Mouse (Mus musculus) granulocyte monocyte progenitor cell, adult 5-6 weeks (primary cell): ENCODE measurements around the gene Mta3. TPM values are rescaled to one million over a fixed set of nuclear protein-coding genes. Genes with fewer than 3 reads are reported as not detected.

ENCODE experiments used
- ATAC-seq: replicated peaks from 2 replicates; pipeline ENCODE4 v1.8.0; 2016; ENCODE audit warnings: mild to moderate bottlenecking, moderate TSS enrichment, inconsistent platforms; ENCODE audit not compliant: poor library complexity, severe bottlenecking
- total RNA-seq, 2 experiments: library from RNA; stranded (forward) in 1 of 2; stranded (reverse) in 1 of 2; fragments of 200-712, 200-1000 nt in 1 of 2; fragments of >200 nt in 1 of 2; fragmentation: Nextera tagmentation in 1 of 2; gene quantifications; 2 replicates each; pipeline ENCODE4 v1.2.3; 2014 to 2017

The Mta3 gene
- total RNA-seq, 2 experiments from 2014 or later = 21.1 to 21.3 TPM

- ATAC-seq = no peak
Observed at GRCm38 (mm10) chr17:83707846-83708245, 1.9 kb downstream of the Mta3 start.

GRCm38 (mm10) chr17:83708256-83708655 is 2.3 kb downstream of the Mta3 start:
- ATAC-seq = no peak

DNA sequence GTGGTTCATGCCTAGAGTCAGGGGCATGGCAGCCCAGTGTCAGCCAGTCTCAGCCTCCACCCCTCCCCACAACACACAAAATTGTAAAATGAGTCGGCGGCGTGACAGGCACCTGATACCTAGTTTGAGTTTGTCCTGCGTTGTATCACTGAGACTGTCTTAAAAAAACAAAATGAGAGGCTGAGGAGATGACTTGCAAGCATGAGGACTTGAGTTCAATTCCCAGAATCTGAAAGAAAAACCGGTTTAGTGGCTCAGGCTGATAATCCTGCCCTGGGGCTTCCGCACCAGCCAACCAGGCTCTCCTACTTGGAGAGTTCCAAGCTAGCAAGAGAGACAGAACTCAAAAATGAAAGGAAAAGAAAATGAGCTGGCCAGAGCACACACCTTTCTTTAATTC is 2.9 kb downstream of the Mta3 start:
- no peak for ATAC-seq

- peak; percentile 54 for ATAC-seq
Observed at GRCm38 (mm10) chr17:83709517-83709916, 3.6 kb downstream of the Mta3 start.

GRCm38 (mm10) chr17:83710639-83711038 is 4.7 kb downstream of the Mta3 start:
- ATAC-seq = no peak

GRCm38 (mm10) chr17:83712341-83712740 is 6.4 kb downstream of the Mta3 start:
- ATAC-seq = no peak

DNA sequence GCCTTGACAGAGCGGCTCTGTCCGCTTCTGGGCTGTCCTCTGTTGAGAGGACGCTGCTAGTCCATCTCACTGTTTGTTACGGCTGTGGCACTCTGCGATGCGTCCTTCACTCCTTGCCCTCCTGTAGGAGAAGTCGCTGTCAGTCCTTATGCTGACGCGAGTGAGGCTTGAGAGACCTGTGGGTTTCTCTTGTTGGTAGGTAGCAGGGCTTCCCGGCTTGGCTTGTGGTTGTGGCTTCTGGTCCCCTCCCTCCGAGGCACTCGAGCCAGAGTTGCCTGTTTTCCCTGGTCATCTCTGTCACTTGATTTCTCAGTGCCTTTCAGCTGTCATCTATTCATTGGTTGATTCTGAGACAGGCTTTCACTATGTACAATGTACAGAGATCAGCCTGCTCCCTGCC is 14.5 kb downstream of the Mta3 start:
- ATAC-seq = peak; percentile 35

GRCm38 (mm10) chr17:83721157-83721556 is 15.2 kb downstream of the Mta3 start:
- ATAC-seq = no peak

GRCm38 (mm10) chr17:83723064-83723463 is 17.1 kb downstream of the Mta3 start:
- ATAC-seq = no peak

- ATAC-seq = no peak
Observed at GRCm38 (mm10) chr17:83726496-83726895, 20.5 kb downstream of the Mta3 start.

- peak; percentile 51 for ATAC-seq
Observed at GRCm38 (mm10) chr17:83727707-83728106, 21.7 kb downstream of the Mta3 start.

DNA sequence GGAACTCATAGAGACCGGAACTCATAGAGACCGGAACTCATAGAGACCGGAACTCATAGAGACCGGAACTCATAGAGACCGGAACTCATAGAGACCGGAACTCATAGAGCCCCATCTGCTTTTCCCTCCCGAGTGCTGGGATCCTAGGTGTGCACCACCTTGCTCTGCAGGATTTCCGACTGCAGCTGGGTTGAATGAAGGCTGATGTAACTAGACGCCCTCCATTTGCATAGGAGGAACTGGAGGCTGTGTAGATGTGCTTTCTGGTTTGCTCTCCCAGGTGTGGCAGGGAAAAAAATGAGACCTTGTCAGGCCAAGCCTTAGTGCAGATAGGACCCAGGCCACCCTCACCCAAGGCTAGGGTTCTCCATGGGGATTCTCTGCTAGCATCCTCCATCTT is 23.1 kb downstream of the Mta3 start:
- ATAC-seq = no peak

- ATAC-seq = no peak
Observed at GRCm38 (mm10) chr17:83730123-83730522, 24.2 kb downstream of the Mta3 start.

GRCm38 (mm10) chr17:83732166-83732629 is 26.2 kb downstream of the Mta3 start:
- ATAC-seq = peak; percentile 90

DNA sequence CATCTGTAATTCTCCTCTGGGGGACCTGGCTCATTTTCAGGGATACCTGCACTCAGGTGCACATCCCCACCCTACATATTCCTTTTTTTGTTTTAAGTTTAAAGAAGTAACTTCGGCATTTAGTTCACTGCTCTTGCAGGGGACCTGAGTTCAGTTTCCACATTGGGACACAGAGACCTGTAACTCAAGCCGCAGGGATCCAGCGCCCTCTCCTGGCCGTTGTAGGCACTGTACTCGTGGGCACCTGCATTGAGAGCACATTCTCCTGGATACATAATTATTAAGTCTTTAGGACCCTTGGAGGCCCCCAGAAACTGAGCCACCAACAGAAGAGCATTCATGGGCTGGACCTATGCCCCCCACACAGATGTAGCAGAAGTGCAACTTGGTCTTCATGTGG is 26.8 kb downstream of the Mta3 start:
- ATAC-seq = peak; percentile 75

GRCm38 (mm10) chr17:83736701-83737100 is 30.7 kb downstream of the Mta3 start:
- no peak for ATAC-seq

GRCm38 (mm10) chr17:83737775-83738174 is 31.8 kb downstream of the Mta3 start:
- no peak for ATAC-seq

DNA sequence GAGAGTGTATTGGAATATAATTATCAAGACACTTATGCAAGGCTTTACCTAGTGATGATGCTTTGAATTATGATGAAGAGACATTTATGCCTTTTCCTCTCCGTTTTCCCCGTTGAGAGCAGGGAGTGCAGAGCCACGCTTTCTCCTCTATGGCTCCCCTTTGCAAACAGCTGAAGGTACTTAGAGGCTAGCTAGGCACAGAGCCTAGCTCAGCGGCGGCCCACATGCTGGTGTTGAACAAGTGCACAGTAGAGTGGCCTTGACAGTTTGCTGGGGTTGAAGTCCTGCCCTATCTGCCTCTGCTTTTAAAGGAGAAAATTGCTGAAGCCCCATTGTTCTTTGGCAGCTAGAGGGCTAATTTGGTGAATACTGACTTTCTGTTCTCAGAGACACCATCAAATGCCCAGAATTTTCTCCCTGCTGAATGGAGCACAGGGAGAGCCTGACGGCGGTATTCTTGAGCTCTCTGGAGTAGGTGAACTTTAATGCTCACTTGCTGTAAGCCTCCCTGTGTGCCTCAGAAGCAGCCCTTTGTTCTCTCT is 34.2 kb downstream of the Mta3 start:
- ATAC-seq = no peak

DNA sequence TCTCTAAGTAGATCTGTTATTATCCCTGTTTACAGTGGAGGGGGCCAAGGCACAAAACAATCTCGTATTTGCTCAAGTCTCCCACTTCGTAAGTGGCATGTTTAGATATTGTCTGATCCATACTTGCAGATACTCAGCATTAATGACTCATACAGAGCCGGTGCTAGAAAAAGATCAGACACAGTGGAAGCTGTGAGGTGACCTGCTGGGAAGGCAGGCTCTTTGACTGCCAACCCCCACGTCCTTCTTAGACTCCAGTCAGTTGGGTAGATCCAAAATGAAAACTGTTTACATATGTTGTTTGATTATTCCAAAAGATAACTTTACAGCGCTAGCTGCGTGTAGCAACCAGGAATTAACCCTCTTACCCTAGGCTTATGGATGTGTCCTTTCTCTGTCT is 35.3 kb downstream of the Mta3 start:
- no peak for ATAC-seq

GRCm38 (mm10) chr17:83744231-83744824 is 38.4 kb downstream of the Mta3 start:
- no peak for ATAC-seq

- peak; percentile 35; the same call in 1 of the 2 replicates for ATAC-seq
Observed at GRCm38 (mm10) chr17:83747405-83748160, 41.6 kb downstream of the Mta3 start.
